Mouse (Mus musculus) liver, adult 2 months (tissue): ENCODE measurements around the gene Crot. TPM values are rescaled to one million over a fixed set of nuclear protein-coding genes. Genes with fewer than 3 reads are reported as not detected.

Source experiments
- DNase-seq: peaks from one replicate; pipeline ENCODE4 v3.0.0-alpha.2; 2011; ENCODE audit warnings: low read depth, low spot score; ENCODE audit errors: extremely low read depth
- H3K27ac ChIP-seq: fragments of 200-500 bp; replicated peaks from 2 replicates; pipeline ENCODE4 v1.5.1; 2012; ENCODE audit warnings: low read depth, mild to moderate bottlenecking, control low read depth, inconsistent platforms, low read length; ENCODE audit not compliant: insufficient read depth
- H3K27me3 ChIP-seq: fragments of 200-500 bp; 2 replicates; pipeline ENCODE4 v1.6.1; 2012; ENCODE audit warnings: mild to moderate bottlenecking, moderate library complexity, low read length, inconsistent platforms; ENCODE audit not compliant: control insufficient read depth, insufficient read depth
- H3K36me3 ChIP-seq: fragments of 200-500 bp; 2 replicates; pipeline ENCODE4 v1.6.1; 2012; ENCODE audit warnings: low read length, inconsistent platforms; ENCODE audit not compliant: control insufficient read depth, insufficient read depth
- H3K4me1 ChIP-seq: fragments of 200-500 bp; 2 replicates; pipeline ENCODE4 v1.6.1; 2011; ENCODE audit warnings: low read length; ENCODE audit not compliant: control insufficient read depth, insufficient read depth
- H3K4me3 ChIP-seq: fragments of 200-500 bp; 2 replicates; pipeline ENCODE4 v1.5.1; 2011; ENCODE audit warnings: low read depth, mild to moderate bottlenecking, control low read depth, low read length, moderate library complexity; ENCODE audit not compliant: insufficient read depth
- H3K79me2 ChIP-seq: fragments of 200-500 bp; 2 replicates; pipeline ENCODE4 v1.6.1; 2012; ENCODE audit warnings: inconsistent platforms, mild to moderate bottlenecking, low read length, moderate library complexity; ENCODE audit not compliant: control insufficient read depth, insufficient read depth
- H3K9ac ChIP-seq: fragments of 200-500 bp; 2 replicates; pipeline ENCODE4 v1.6.1; 2012; ENCODE audit warnings: low read depth, mild to moderate bottlenecking, control low read depth, inconsistent platforms, low read length
- CTCF ChIP-seq: fragments of 200-500 bp; IDR thresholded peaks from 2 replicates; pipeline ENCODE4 v1.5.1; 2011; ENCODE audit warnings: low read depth, low read length, control low read depth
- POLR2A ChIP-seq: fragments of 200-500 bp; IDR thresholded peaks from 2 replicates; pipeline ENCODE4 v1.6.1; 2011; ENCODE audit warnings: low read length, control low read depth; ENCODE audit not compliant: insufficient read depth; ENCODE audit errors: extremely low read depth
- WGBS: fragments of 180-500 bp; shearing (Covaris S2); methylation state at CpG from one replicate; pipeline ENCODE4 v1.1.7; 2018; 5-methylcytosine and 5-hydroxymethylcytosine counted together
- polyA plus RNA-seq: library from polyadenylated mRNA; depleted of rRNA; stranded (reverse); fragments of >200 nt; gene quantifications from 2 replicates; pipeline ENCODE4 v1.2.3, GENCODE M21; 2012
- total RNA-seq: library from RNA; depleted of rRNA; stranded (reverse); fragments of >200 nt; gene quantifications from 2 replicates; pipeline ENCODE4 v1.2.3, GENCODE M21; 2014

The Crot gene
- total and polyA plus RNA-seq, 2 experiments = 152 to 523 TPM

GRCm38 (mm10) chr5:9040665-9041215, 43.6 kb upstream of the Crot start:
- H3K4me3 ChIP-seq = 0 out of 2 replicates have a peak overlapping the region, but pooled peaks have one; percentile 25
- 26% methylated on average over 3 of the region's 3 CpGs for WGBS
- no peaks in the 10 kb centered on the region for H3K79me2 ChIP-seq
- peak overlapping the region; percentile 93 for H3K27ac ChIP-seq
- H3K9ac ChIP-seq = peak overlapping the region; percentile 68
- H3K36me3 ChIP-seq = no peaks in the 10 kb centered on the region
- DNase-seq = peak; percentile 99
- H3K27me3 ChIP-seq = no peaks in the 10 kb centered on the region
- peaks cover 37% of the 10 kb centered on the region for H3K4me1 ChIP-seq
- TF ChIP-seq CTCF (no peak), POLR2A (no peak)

DNA sequence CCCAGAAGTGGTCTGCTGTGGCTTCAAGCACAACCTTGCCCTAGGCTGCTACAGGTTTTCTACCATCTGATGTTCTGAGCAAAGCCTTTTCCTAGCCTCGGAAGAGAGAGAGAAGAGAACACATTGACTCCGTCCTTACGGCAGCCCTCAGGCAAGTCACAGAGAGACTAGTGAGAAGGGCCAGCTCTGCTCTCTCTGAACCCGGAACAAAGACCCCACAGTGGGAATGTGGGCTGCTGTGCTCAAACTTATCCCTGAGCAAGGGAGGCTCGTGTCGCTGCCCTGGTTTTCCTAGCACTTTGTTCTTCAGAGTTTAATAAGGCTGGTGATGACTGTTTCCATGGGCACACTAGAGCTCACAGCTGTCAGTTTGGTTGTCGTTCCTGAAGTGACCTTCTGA, 42.9 kb upstream of the Crot start:
- no peak for DNase-seq
- peak overlapping the region; percentile 25 for H3K4me3 ChIP-seq
- 30% methylated on average over 7 of the region's 7 CpGs for WGBS
- peak overlapping the region; percentile 68 for H3K9ac ChIP-seq
- H3K79me2 ChIP-seq = no peaks in the 10 kb centered on the region
- H3K27me3 ChIP-seq = no peaks in the 10 kb centered on the region
- no peak for TF ChIP-seq CTCF
- TF ChIP-seq POLR2A = no peak
- H3K27ac ChIP-seq = peak overlapping the region; percentile 93
- no peaks in the 10 kb centered on the region for H3K36me3 ChIP-seq
- H3K4me1 ChIP-seq = peaks cover 35% of the 10 kb centered on the region

DNA sequence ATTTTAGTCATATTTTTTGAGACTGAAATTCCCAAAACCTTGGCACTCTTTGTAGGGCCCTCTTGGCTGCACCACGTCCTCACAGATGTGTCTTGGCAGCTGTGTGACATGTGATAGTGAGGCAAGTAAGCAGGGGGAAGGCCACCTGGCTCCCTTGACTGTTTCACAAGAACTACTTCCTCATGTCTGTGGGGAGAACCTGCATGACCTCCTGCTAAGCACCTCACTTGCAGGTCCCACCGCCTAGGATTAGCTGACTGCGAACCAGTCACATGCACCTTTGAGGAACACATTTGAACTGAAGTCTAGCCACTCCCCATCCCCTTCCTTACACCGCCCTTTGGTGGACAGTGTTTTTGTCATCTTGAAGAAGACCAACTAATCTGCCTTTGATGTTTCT, 40.2 kb upstream of the Crot start:
- TF ChIP-seq CTCF (no peak), POLR2A (no peak)
- Histone ChIP-seq H3K4me3 (no peak overlapping the region), H3K79me2 (no peaks in the 10 kb centered on the region), H3K36me3 (no peaks in the 10 kb centered on the region), H3K27ac (0 out of 2 replicates have a peak overlapping the region, but pooled peaks have one; percentile 4), H3K27me3 (no peaks in the 10 kb centered on the region), H3K4me1 (peaks cover 28% of the 10 kb centered on the region), H3K9ac (no peak overlapping the region)
- DNase-seq = peak; percentile 70
- WGBS = 71% methylated on average over 4 of the region's 4 CpGs

DNA sequence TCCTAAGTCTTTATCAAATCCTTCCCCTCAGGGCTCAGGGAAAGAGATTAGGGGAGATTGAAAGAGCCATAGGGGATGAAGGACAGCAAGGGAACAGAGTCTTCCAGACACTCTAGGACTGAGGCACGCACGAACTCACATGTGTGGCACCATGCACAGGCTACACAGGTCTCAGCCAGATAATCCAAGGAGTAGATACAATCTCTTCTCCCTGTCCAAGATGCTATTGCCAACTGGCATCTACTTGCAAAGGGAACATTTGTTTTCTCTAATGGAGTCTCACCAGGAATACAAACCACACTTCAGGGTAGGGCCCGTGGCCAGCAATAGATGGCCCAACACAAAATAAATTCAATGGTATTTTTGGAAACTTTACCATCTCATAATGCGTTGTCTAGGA, 38.3 kb upstream of the Crot start:
- no peak for TF ChIP-seq POLR2A
- TF ChIP-seq CTCF = no peak
- WGBS = 79% methylated on average over 4 of the region's 4 CpGs
- Histone ChIP-seq H3K4me1 (peaks cover 23% of the 10 kb centered on the region), H3K27me3 (no peaks in the 10 kb centered on the region), H3K4me3 (no peak overlapping the region), H3K27ac (peak overlapping the region; percentile 92), H3K79me2 (no peaks in the 10 kb centered on the region), H3K36me3 (no peaks in the 10 kb centered on the region), H3K9ac (no peak overlapping the region)
- DNase-seq = no peak

DNA sequence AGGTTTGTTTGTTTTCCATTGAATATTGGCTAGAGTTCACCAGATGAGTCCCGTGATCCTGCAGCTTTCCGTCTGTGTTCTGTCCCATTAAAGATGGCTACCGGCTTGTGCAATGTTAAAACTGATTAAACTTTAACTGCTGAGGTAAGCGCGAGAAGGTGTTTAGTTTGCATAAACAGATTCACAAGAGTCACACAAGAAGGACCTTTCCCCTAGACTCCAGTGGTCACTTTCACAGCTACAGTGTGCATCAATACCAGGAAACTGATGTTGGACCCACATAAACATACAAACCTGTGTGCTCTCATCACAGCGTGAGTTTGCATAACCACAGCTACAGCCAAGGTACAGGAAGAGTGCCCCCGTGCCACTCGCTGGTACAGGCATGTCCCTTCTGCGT, 37.4 kb upstream of the Crot start:
- Histone ChIP-seq H3K4me1 (peaks cover 14% of the 10 kb centered on the region), H3K9ac (no peak overlapping the region), H3K36me3 (no peaks in the 10 kb centered on the region), H3K4me3 (no peak overlapping the region), H3K79me2 (no peaks in the 10 kb centered on the region), H3K27me3 (no peaks in the 10 kb centered on the region), H3K27ac (peak overlapping the region; percentile 92)
- no peak for TF ChIP-seq CTCF
- no peak for TF ChIP-seq POLR2A
- peak; percentile 100 for DNase-seq
- WGBS = 30% methylated on average over 9 of the region's 9 CpGs

DNA sequence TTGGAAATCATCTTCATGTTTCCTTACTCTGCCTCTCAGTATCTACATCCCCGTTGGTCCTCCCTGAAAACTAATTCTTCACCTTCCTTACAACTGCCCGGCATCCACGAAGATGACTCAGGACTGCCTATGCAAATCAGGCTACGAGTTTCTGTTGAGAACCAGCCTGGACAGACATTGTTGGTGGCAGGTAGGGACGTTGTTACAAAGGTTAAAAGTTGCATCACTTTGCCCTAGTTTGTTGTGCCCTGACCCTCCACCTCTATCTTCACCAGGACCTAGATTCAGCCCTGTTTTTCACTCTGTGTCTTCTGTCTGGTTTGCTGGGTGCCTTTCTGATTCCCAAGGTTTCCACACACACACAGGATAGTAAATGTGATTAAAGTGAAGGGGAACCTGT, 36.7 kb upstream of the Crot start:
- peak overlapping the region; percentile 87 for H3K27ac ChIP-seq
- H3K4me1 ChIP-seq = peaks cover 12% of the 10 kb centered on the region
- H3K79me2 ChIP-seq = no peaks in the 10 kb centered on the region
- H3K36me3 ChIP-seq = no peaks in the 10 kb centered on the region
- peak; percentile 98 for DNase-seq
- no peaks in the 10 kb centered on the region for H3K27me3 ChIP-seq
- 16% methylated on average over 5 of the region's 5 CpGs for WGBS
- no peak for TF ChIP-seq POLR2A
- no peak for TF ChIP-seq CTCF
- peak overlapping the region; percentile 11; the same call in 1 of the 2 replicates for H3K4me3 ChIP-seq
- peak overlapping the region; percentile 51; the same call in 1 of the 2 replicates for H3K9ac ChIP-seq
